Mouse (Mus musculus) C2C12 (cell line): ENCODE measurements around the gene Pbx1.

Experiments
- CEBPB ChIP-seq: IDR thresholded peaks from one replicate; pipeline ENCODE4 v1.6.1; 2011; ENCODE audit warnings: low read depth, mild to moderate bottlenecking, control low read depth, moderate library complexity
- CTCF ChIP-seq: IDR thresholded peaks from one replicate; pipeline ENCODE4 v1.5.1; 2011; ENCODE audit not compliant: control insufficient read depth, insufficient read depth, insufficient read length

- TF ChIP-seq CEBPB (no peak), CTCF (no peak)
Measured at GRCm38 (mm10) chr1:168200570-168201156, 231.4 kb downstream of the Pbx1 start.
